Mouse (Mus musculus) liver, postnatal 0 days (tissue): ENCODE data around the gene Ndel1.

ENCODE experiments used
- CTCF ChIP-seq: sonication (generic); IDR thresholded peaks from 2 replicates; pipeline ENCODE4 v1.5.1; 2016; ENCODE audit warnings: antibody characterized with exemption, low read depth
- EP300 ChIP-seq: IDR thresholded peaks from 2 replicates; pipeline ENCODE4 v1.6.1; 2016; ENCODE audit warnings: antibody characterized with exemption, low read depth, mild to moderate bottlenecking

DNA sequence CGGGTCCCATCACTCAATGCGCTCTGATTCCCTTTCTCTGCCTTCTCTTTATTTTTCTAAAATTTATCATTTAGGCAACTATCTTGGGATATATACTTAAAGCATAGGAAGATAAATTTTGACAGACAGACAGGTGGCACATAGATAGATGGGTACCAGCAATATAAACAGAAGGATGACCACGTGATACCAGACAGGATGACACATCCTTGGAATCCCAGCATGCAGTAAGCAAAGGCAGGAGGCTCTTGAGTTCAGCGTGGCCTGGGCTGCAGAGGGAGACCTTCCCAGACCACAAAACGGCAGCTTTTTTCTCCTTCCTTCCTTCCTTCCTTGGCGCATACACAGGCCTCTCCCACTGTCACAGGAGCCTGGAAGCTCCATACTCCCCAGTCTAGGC, 26.2 kb upstream of the Ndel1 start:
- no peak for TF ChIP-seq CTCF
- TF ChIP-seq EP300, result no peak
